Mouse (Mus musculus): ENCODE results near the gene Hs3st3b1.

DNA sequence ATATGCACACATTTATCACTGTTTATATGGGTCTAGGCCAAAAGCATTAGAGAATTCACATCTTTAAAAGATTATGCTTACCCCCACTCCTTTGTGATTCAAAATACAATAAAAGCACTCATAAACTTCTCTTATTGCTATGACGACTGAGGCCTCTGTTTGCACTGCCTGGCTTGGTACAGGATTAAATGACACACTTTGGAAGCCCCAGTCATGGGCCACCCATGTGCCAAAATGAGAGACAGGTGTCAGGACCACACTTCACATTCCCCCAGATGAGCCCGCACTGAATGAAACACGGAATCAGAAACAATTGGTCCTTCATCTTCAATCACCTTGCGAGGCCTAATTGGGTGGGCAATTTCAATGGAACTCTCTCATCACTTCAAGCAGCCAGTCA is 71.8 kb downstream of the Hs3st3b1 start:
- no peak for TF ChIP-seq CTCF (IDR thresholded peaks at IDR 0.05)
- no peak for TF ChIP-seq EP300 (IDR thresholded peaks at IDR 0.05)

Data from lung, postnatal 0 days (tissue).